Mouse (Mus musculus) kidney, postnatal 25 days (tissue): ENCODE data around the gene Heatr4.
"Not testable (repeated sequence)": the region's sequence is repeated elsewhere in the genome, so short reads cannot be mapped to it uniquely, and the experiment has no call there.

Experiments
- DNase-seq, 2 experiments: peaks; one replicate each; pipeline ENCODE4 v3.0.0; 2021; ENCODE audit warnings: mixed read lengths in 2 of 2

Heatr4 gene

DNA sequence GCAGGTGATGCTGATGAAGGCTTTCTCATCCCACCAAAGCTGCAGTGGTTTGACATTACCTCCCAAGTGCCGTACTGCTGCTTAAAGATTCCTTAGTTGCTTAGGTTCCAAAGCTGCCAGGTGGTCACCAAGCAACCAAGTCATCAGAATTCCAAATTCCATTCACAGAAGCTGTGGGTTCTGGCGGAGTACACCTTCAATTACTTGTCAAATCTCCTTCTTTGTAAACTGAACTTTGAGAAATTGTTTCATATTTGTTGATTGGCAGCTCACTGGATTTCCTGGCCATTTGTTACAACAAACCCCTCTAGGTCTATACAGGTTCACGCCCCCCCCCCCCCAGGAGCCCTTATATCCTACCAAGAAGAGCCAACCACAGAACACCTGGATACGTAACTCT lies at the start of gene Heatr4:
Heatr4 (minus strand) TSS at position 101 of the 400 bp plus-strand sequence.
- DNase-seq, result no peak

DNA sequence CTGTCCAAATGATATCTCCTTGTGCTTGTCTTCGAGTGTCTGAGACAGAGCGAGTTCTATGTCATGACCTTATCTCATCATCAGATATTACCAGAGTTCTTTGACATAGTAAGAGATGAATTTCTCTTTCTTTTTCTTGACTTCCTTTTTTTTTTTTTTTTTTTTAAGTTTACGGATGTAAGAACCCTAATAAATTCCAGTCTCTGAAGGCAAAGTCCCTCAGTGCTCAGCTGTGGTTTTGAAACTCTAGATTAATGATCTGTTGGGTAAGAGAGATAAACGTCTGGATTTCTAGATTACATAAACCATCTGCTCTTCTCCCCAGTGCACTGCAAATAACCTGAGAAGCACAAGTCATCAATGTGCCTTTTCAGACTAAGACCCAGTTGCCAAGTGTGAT lies 49.5 kb upstream of the Heatr4 start:
- no peak for DNase-seq

DNA sequence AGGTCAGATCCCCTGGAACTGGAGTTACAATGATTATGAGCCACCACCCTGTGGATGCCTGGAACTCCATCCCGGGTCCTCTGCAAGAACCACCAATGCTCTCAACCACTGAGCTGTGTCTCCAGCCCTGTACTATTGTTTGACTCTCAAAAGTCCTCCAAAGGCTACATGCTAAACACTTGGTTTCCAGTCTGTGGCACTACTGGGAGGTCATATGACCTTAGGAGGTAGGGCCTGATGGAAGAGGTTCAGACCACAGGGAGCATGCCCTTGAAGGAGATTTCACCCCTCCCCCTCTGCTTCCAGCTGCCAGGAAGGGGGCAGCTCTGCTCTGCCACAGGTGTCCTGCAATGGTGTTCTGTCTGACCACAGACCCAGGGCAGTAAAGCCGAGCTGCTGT lies 48.6 kb upstream of the Heatr4 start:
- DNase-seq, result peak in 1 of 2 experiments; percentile 51

DNA sequence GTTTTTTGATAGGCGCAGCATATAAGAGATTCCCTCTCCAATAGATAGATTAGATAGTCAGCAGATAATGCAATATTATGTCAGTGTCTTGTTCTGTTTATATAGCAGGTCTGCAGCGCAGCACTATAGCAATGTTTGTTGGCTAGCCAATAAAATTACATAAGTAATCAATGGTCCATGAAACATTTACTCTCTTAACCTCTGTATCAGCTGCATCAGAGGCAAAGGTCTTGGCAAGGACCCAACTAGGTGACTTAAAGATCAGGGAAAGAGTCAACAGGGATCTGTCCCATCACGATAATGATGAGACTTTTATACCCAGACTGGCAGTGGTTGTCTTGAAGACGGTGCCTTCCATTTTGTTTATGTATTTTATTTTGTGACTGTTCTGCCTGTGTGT lies 48.2 kb upstream of the Heatr4 start:
- no peak for DNase-seq

DNA sequence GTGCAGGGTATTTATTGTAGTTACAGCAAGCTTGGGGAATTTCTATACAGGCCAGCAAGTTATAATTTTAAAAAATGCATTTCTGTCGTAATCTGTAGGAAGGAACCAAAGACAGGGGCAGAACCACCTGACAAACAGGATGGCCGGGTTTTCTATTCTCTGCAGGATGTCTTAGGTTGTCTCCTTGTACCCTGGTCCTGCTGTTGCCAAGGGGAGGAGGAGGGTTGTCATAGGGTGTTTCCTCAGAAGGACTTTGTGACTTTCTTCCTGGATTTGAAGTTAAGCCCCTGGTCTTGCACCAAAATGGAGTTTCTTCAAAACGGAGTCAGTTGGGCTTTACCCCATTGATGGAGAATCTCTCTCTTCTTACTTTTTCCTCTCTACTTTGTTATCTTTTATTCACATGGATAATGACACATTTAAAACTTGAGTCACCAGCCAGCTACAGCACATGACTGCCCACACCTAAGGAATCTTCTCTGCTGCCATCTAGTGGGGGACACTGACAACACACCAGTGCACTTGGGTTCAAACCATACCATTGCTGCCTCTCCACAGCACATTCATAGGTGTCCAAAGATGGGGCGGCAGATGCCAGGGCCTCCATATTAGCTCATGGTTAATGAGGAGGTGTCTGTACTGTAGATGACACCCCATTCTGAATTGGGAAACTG lies 46.1 kb upstream of the Heatr4 start:
- DNase-seq, result peak; percentile 81 to 89

DNA sequence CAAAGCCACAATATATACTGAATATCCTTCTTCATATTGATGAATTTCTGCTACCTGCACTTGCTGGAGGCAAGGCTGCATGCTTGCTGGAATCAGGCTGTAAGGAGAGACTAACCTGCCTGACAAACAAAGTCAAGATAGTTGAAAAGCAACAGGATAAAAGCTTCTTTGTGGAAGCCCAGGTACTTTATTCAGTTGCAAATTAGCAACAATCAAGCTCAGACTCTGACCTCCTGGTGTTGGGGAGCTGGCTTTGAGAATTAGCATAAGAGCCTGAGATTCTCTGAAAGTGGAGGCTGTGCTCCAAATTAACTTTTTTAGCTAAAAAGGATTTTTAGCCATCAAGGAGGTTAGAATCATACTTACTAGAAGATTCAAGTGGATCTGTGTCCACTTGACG lies 44.4 kb upstream of the Heatr4 start:
- DNase-seq, result not testable (repeated sequence)

DNA sequence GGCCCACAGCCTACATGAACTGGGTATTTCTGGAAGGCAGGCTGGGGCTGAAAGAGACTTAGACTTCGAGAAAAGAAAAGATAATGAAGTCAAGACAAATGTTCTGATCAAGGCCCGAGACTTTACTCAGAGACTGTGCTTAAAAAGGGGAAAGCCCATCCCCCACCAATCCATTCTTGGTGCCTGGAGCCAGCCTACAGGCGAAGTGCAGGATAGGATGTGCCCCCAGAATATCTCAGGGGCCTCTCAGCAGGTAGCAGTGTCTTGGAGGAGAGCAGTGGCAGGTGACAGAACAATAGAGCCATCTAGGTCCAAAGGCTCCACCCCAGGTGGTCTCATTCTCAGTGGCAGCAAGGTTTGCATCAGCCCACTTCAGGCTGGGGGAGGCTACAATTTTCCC lies 43.7 kb upstream of the Heatr4 start:
- not testable (repeated sequence) for DNase-seq

DNA sequence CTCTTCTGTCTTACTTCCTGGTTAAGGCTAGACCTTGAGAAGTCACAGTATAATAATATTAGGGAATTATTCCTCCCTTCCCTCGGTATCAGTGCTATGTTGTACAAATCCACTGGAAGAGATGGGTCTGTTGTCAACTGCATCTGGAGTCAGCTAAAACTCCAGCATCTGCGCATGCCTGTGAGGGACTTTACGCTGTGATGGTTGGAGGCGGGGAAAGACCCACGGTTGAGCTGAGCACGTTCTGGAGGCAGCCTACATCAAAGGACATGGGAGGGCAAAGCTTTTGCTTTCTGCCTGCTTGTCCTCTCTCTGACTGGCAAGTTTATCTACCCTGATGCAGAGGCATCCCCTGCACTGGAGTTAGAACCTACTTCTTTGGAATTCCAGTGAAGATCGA lies 41.2 kb upstream of the Heatr4 start:
- no peak for DNase-seq

DNA sequence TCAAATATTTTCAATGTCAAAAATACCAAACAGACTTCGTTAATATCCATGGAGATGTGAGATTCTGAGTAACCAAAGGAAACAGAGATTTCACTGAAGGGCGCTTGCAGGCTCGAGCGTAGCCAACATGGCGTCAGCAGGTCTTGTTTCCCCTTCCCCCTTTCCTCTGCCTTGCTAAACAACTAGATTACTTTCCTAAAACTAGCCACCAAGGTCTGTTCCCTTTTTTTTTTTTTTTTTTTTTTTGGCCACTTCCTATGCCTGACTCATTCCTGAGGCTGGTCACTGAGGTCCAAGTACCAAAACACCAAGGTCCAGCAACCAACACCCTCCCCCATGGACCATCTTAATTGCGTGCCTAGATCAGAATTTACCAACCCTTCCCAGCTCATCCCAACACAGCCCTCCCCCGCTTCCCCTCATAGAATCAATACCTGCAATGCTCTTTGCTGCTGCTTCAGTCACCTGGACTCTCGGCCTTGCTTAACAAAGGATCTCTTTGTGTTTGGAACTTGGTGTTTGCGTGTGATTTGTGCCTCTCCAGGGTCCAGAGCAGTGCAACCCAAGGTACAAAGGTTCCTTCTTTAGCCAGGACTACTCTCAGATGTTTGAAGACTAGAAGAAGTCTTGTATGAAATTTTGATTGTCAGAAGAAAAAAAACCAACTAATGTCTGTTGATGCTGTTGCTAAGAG lies 38.5 kb upstream of the Heatr4 start:
- no peak for DNase-seq

DNA sequence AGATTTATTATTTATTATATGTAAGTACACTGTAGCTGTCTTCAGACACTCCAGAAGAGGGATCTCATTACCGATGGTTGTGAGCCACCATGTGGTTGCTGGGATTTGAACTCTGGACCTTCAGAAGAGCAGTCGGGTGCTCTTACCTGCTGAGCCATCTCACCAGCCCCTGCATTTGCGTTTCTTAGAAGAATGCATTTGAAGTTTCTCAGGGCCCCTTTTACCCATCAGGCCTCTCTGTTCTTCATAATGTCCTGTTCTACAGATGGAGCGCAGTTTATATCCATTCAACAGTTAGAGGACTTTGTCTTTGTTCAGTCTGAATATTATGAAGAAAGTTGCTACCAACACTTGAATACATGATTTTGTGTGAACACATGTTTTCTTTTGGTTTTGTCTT lies 37.6 kb upstream of the Heatr4 start:
- not testable (repeated sequence) for DNase-seq

DNA sequence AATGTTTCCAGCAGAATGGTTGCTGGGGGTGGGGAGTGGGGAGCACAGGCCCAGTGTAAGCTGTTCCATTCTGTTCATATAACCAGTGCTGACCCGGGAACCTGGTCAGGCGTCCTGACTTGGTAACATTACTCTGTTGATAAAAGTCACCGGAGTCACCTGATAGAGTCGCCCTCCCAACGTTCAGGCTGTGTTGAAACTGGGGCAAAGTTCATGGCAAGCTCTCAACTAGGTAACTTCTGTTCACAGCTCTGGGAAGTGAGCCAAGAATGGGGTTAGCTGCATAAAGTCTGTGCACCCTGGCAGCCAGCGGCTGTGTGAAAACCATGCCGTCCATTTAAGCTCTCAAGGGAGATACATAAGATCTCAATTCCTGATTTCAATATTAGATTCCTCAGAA lies 35.9 kb upstream of the Heatr4 start:
- DNase-seq, result peak; percentile 93 to 95

DNA sequence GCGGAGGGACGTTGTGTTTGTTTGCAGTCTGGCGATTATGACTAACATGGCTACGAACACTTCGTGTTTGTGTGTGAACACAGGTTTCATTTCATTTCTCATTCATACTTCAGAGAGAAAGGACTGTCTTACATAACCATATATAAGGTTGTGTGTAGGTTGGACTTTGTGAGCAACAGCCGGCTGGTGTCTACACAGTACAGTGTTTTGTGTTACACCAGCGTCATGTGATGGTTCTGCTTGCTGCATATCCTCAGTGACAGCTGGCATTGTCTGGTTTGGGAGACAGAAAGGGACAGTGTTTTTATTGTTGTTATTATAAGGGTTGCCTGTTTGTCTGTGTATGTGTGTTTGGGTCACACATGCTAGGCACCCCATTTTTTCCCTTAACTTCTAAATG lies 29.0 kb upstream of the Heatr4 start:
- no peak for DNase-seq

DNA sequence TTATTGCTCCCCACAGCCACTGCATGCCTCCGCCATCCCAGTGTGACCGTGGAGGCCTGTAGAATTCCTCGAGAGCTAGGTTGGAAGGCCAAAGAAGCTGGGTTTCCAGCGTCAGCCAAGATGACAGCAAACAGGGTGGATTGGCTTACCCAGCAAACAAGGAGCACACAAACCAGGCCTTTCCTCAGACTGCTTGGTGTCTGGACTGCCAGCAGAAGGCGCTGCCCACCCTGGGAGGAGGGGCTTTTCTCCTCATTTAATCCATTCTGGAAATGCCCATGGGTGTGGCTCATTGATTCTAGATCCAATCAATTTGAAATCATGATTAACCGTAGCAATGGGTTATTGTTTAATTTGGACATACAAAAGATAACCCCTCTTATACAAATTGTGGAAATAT lies 28.5 kb upstream of the Heatr4 start:
- DNase-seq, result no peak

DNA sequence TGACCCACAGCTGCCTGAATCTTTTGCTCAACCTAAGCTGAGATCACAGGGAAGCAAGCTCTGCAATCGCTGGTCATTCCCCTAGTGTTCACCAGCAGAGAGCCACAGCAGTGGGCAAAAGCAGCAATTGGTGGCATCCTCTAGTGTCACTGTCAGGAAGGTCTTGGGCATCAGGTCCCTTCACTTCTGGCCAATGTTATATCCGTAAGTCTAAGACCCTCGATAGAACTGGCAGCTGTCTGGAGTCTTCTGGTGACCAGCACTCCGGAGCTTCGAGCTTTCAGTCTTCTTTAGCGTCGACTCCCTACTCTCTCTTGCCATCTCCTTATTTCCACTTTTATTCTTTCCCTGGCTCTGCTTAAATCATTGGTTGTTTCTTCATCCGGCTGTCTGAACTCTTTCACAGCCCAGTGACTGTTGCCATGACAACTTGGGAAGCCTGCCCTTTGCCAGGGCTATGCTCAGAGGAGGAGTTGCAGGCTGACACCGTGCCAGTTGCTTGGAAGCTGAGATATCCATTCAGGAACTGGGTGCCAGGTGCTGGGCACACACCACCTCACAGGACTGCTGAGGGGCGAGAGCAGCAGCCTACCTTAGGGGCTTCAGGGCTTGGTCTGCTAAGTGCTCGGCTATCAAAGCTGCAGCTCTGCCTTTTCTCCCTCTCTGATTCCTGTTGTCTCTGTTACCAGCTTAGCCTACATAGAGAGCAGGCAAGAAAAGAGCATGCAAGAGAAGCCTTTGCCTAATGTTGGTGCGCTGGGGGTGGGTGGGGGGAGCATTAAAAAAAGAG lies 26.8 kb upstream of the Heatr4 start:
- DNase-seq, result peak; percentile 97

DNA sequence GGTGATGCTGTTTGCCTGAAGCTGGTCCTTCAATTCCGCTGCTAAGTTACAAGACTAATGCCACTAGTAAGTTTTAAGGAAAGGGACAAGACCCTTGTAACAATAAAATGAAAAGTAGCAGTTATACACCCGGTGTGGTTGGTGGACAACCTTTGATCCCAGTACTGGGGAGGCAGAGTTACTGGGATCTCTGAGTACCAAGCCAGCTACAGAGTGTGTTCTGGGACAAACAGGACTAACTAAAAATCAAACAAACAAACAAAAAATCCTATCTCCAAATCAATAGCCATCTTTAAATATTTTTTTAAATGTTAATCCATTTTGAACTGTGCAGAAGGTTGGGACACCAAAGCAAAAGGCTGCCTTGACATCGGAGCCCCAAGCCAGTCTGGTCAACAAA lies 25.5 kb upstream of the Heatr4 start:
- DNase-seq, result no peak

DNA sequence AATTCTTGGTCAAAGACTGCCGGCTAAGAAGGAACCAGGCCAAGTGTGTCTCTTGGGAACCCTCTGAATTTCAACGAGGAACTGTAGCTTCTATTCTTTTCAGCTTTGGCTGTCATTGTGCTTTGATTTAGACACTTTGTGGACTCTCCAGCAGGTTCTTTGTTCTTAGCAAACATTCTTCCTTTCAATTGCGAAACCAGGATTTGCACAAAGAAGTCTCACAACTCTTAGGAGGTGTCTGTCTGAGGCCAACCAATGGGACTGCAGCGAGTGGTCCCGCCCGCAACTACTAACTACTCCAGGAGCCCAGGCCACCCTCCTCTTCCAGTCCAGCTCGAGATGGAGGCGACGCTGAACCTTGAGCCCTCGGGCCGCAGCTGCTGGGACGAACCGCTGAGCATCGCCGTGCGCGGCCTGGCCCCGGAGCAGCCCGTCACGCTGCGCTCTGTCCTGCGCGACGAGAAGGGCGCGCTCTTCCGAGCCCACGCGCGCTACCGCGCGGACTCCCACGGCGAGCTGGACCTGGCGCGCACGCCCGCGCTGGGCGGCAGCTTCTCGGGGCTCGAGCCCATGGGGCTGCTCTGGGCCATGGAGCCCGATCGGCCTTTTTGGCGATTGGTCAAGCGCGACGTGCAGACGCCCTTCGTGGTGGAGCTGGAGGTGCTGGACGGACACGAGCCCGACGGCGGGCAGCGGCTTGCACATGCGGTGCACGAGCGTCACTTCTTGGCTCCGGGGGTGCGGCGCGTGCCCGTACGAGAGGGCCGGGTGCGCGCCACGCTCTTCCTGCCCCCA lies 24.7 kb upstream of the Heatr4 start, which contains the start of gene Acot1:
Acot1 (plus strand) TSS at position 320 of the 795 bp plus-strand sequence.
- DNase-seq, result peak; percentile 83 to 94

DNA sequence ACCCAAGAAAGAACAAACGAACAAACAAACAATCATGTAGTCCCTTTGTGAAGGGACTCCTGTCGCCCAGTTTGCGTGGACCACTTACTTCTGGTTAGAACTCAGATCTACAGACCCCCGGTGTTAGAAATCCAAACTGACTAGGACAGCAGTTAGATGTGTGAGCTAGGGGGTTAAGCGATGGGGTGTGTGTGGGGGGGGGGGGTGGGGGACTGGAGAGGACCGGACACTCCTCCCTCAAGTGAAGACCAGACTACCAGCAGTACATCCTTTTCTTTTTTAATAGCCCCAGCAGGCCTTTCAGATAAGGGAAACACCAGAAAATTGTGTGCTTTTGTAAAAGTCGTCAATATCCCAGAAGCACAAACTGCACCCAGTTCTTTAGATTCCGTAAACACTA lies 24.1 kb upstream of the Heatr4 start:
- no peak for DNase-seq

DNA sequence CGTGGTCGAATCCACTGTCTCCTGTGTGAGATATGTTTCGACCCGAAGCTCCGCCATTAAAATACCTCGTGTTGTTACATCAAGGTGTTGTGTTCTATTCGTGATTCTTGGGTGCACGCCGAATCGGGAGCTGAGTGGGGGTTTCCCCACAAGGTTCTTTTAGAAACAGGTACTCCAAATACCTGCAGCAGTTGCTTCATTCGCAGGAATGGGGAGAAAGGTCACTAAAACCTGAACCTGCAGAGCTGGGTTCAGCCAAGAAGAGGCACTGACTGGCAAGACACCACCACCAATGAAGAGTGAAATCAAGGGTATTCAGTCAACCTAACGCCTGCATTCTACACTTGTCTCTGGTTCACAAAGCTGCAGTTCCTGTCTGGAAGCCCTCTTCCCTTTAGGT lies 23.6 kb upstream of the Heatr4 start:
- peak in 1 of 2 experiments; percentile 58 for DNase-seq

DNA sequence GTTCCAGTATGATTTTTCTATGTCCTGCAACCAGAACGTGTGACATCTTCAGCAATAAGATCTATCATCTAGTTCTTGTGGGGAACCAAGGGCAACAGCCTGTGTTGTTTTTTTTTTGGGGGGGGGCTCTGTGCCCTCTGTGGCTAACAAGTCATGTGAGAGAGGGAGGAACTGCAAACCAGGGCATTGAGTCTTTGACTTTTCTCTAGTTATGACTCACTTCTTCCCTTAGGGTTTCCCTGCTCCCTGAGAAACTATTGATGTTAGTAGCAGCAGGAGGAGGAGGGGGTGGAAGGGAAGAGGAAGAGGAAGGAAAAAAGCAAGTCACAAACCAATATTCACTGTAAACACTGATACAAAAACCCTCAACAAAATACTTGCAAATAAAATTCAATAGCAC lies 19.2 kb upstream of the Heatr4 start:
- DNase-seq, result no peak

DNA sequence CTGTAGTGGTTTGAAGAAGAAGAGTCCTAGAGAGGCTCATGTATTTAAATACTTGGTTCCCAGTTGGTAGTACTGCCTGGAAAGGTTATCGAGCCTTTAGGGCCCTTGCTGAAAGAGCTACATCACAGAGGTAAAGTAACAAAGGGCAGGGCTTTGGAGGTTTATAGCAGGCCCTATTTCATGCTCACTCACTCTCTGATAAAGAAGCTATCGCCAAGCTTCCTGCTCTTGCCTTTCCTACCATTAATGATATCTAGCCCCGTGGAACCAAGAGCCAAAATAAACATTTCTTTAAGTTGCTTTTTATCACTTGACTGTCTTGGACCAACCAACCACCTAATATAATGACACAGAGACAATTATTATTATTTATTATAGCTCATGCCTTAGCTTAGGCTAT lies 15.8 kb upstream of the Heatr4 start:
- DNase-seq, result no peak

DNA sequence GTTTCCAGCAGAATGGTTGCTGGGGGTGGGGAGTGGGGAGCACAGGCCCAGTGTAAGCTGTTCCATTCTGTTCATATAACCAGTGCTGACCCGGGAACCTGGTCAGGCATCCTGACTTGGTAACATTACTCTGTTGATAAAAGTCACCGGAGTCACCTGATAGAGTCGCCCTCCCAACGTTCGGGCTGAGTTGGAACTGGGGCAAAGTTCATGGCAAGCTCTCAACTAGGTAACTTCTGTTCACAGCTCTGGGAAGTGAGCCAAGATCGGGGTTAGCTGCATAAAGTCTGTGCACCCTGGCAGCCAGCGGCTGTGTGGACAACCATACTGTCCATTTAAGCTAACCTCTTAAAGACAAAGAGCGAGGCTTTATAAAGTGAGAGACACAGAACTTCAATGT lies 14.6 kb upstream of the Heatr4 start:
- DNase-seq, result peak; percentile 95 to 97

DNA sequence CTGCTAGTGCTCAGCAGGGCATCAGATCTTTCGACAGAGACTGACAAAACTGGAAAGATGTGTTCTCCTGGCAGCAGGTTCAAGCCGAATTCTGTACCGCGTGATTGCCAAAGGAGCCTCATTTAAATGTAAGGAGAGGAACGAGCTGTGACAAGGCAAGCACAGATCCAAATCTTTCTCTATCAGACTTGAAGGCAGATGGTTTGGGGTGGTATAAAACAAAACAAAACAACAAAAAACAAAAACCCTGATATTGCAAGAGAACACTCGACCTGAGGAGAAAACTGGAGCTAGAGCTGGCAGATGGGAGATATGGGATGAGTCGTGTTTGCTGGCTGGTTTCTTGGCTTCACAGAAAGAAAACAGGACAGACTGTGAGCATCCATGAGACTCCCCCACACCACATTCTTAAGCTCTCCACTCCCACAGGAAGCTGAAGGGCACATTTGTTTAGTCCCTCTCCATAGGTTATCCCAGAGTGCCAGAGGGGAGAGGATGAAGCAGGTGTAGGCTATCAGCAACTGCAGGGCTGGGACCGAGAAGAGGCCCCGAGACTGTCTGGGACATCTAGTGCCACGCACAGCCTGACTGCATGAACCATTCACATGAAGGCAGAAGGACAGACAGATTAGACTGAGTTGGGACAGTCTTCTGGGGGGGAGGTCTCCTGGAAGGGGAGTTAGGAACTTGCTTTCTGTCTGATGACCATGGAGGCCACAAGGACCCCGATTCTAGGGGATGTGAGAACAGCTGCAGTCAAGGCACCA lies 13.9 kb upstream of the Heatr4 start:
- DNase-seq, result peak in 1 of 2 experiments; percentile 39
